In the genomic region with DNA sequence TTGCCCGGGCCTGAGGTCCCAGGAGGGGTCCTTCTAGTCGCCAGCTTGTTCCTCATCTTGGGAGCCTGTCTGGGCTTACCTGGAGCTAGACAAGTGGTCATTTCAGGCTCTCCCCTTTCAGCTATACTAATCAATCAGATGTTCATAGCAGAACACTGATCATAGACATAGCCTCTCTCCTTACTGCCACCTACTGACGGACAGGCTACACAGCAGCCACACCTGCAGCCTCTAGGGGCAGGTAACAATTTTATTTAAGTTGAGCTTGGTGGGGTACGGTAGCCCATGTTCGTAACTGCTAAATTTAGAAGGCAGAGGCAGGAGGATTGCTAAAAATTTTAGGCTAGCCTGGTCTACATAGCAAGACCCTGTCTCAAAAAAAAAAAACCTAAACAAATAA, we compare ENCODE assay signal across 11 mouse cellular contexts.
DNase-seq lines count a peak whose midpoint lies in the region; TF ChIP-seq lines count a peak whose summit lies in the region.
"Had no signal": no experiment of that assay in that cellular context is flagged by ENCODE, and none has a peak within 500 bp of the region (broad histone marks: within the 10 kb centered on the region; RNA-seq: fewer than 3 reads in every experiment).

No protein-coding gene starts in this region.

- H3K27me3 ChIP-seq in kidney, adult 2 months (replicated peaks; ENCODE audit: control insufficient read depth, insufficient read depth, low read length) = no peaks in the 10 kb centered on the region
- H3K27me3 ChIP-seq: limb, embryonic 13.5 days had no signal

- peak; percentile 21 for DNase-seq in kidney, adult 2 months
- DNase-seq in kidney, adult 11 months = no peak
- peak; percentile 12 for DNase-seq in CD4-positive helper T cell, adult 2 months (ENCODE audit: low read depth, low spot score)
- peak; percentile 54 for DNase-seq in ES-CJ7 (ENCODE audit: low read depth, low spot score)
- DNase-seq in kidney, postnatal 14 days = peak; percentile 10
- DNase-seq in right cerebral cortex, adult 2 months (ENCODE audit: low spot score in 2 of 2) = no peak
- DNase-seq in left cerebral cortex, postnatal 4 days = no peak
- DNase-seq in adrenal gland, postnatal 4 days (ENCODE audit: low spot score in 2 of 2) = no peak
- DNase-seq: adrenal gland, adult 2 months had no signal

- peak; percentile 77 for TF ChIP-seq CTCF in kidney, adult 2 months (conservative IDR thresholded peaks at IDR 0.05; ENCODE audit: insufficient read depth, insufficient read length, low read depth, low read length)

- no peak overlapping the region for H3K27ac ChIP-seq in kidney, adult 2 months (ENCODE audit: insufficient read depth, low read depth, low read length)
- H3K27ac ChIP-seq: limb, embryonic 13.5 days had no signal

- 49% methylated on average over 5 of the region's 5 CpGs for WGBS in kidney, adult 2 months

- no peak for TF ChIP-seq POLR2A in kidney, adult 2 months (IDR thresholded peaks at IDR 0.05; ENCODE audit: low read depth, low read length)

- no peaks in the 10 kb centered on the region for H3K4me1 ChIP-seq in kidney, adult 2 months (ENCODE audit: control insufficient read depth, insufficient read depth, low read length)
- H3K4me1 ChIP-seq: limb, embryonic 13.5 days had no signal

- H3K36me3 ChIP-seq in kidney, adult 2 months (ENCODE audit: control insufficient read depth, insufficient read depth, low read length) = no peaks in the 10 kb centered on the region
- H3K36me3 ChIP-seq: limb, embryonic 13.5 days had no signal

- no peak overlapping the region for H3K4me3 ChIP-seq in kidney, adult 2 months (ENCODE audit: insufficient read depth, low read depth, low read length)
- H3K4me3 ChIP-seq: limb, embryonic 13.5 days; myocyte had no signal

- intact Hi-C loops in left cerebral cortex, postnatal 4 days (cut with DNase I) = no loop called here

Comparison
In these comparisons a context has a peak if more than half of its experiments do, and no peak if none do; other contexts are left out.
1. DNase-seq: peak in kidney, adult 2 months (single experiment), CD4-positive helper T cell, adult 2 months (single experiment), ES-CJ7 (single experiment) and kidney, postnatal 14 days (single experiment); none in kidney, adult 11 months (single experiment), right cerebral cortex, adult 2 months (0 of 2), left cerebral cortex, postnatal 4 days (single experiment) and adrenal gland, postnatal 4 days (0 of 2).